Mouse (Mus musculus) Patski (cell line): ENCODE results near the gene Olfr1462. TPM values are rescaled to one million over a fixed set of nuclear protein-coding genes. Genes with fewer than 3 reads are reported as not detected.

Source experiments
- ATAC-seq: fragments of 100-300 bp; one replicate; pipeline ENCODE4 v1.8.0; 2021
- CTCF ChIA-PET: fragments of 350-600 bp; sonication (Branson Sonifier 250); formaldehyde crosslinking; loops from one replicate; lab custom pipeline; 2022; ENCODE audit warnings: inconsistent platforms; lab: Charles Lee
- POLR2A ChIA-PET: fragments of 350-600 bp; sonication (Branson Sonifier 250); formaldehyde crosslinking; loops from one replicate; lab custom pipeline; 2022; ENCODE audit warnings: antibody characterized with exemption, inconsistent platforms; lab: Charles Lee
- DNase-seq: peaks from one replicate; pipeline ENCODE4 v3.0.0-alpha.2; 2011; ENCODE audit warnings: low read depth, low spot score
- H3K27me3 ChIP-seq: fragments of 371-371 bp; one replicate; pipeline ENCODE4 v1.5.1; 2021
- CTCF ChIP-seq: fragments of 100-300 bp; IDR thresholded peaks from one replicate; pipeline ENCODE4 v1.5.1; 2021
- in situ Hi-C: fragments of 300-500 bp; cut with MboI; formaldehyde crosslinking; loops from 3 replicates; pipeline ENCODE4 v1.11.1; 2018; ENCODE audit warnings: low pct_unique_long_range_greater_than_20kb, mixed read lengths
- polyA plus RNA-seq: library from polyadenylated mRNA; unstranded; gene quantifications from one replicate; pipeline ENCODE4 v1.2.3, GENCODE M21; 2021

The Olfr1462 gene
- polyA plus RNA-seq = not detected

DNA sequence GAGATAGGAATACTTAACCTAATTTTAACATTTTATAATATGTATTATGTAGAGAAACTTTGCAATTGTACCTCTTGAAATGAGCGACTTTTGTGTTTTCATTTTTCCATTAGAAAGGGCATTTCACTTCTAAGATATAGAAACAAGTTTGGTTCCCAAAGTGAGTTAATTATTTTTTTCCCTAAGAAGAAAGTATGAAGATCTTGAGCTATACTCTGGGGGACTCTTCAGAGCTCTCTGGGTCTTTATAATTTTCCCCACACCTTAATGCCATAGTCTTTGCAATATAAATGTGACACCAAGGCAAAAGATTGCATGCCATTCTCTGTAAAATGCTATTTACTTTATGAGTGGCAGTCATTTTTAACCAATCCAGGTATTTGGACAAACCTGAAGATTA lies at the start of gene Olfr1462:
Olfr1462 (plus strand) TSS at position 301 of the 400 bp plus-strand sequence.
- POLR2A ChIA-PET = no interaction called here
- CTCF ChIA-PET = interaction anchor here (1.5 kb wide), 1 partner anchor 31 kb away, joined by 3 read pairs; no protein-coding TSS in a partner anchor
- in situ Hi-C loops = no loop called here

GRCm38 (mm10) chr19:13149449-13149848 lies 36.1 kb upstream of the Olfr1462 start, which contains the start of gene Olfr1459:
Gene Olfr1459, minus strand, starts transcription at chr19:13149549.
- POLR2A ChIA-PET = no interaction called here
- DNase-seq (no peak), ATAC-seq (no peak)
- no peak for TF ChIP-seq CTCF
- in situ Hi-C loops = no loop called here
- CTCF ChIA-PET = interaction anchor here (1.0 kb wide), 1 partner anchor 45 kb away, joined by 3 read pairs; no protein-coding TSS in a partner anchor
- no peaks in the 10 kb centered on the region for H3K27me3 ChIP-seq

More for the DNA sequence above, at the start of gene Olfr1462:
- H3K27me3 ChIP-seq = no peaks in the 10 kb centered on the region
- TF ChIP-seq CTCF = no peak
- no peak for ATAC-seq
- DNase-seq = no peak

DNA sequence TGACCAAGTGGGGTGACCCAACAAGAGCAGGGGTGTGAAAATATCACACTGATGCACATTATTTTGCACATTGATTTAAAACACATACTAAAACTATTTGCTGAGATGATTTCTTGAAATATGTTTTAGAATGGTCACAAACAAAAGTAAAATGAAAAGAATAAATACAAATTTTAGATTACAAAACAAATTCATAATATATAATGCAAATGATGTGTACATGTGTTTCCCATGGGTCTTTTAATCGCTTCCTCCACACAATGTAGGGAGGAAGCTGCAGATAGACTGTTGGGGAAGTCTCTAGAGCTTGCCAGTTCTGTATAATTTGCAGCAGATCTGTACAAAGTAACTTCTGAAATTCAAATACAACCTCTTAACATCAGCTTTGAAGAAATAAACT lies 22.8 kb upstream of the Olfr1462 start, which contains the start of gene Olfr1461:
Olfr1461 (plus strand) TSS at position 301 of the 400 bp plus-strand sequence.
- ATAC-seq (no peak), DNase-seq (no peak)
- in situ Hi-C loops = no loop called here
- CTCF ChIA-PET = no interaction called here
- POLR2A ChIA-PET = no interaction called here
- TF ChIP-seq CTCF = no peak
- no peaks in the 10 kb centered on the region for H3K27me3 ChIP-seq

DNA sequence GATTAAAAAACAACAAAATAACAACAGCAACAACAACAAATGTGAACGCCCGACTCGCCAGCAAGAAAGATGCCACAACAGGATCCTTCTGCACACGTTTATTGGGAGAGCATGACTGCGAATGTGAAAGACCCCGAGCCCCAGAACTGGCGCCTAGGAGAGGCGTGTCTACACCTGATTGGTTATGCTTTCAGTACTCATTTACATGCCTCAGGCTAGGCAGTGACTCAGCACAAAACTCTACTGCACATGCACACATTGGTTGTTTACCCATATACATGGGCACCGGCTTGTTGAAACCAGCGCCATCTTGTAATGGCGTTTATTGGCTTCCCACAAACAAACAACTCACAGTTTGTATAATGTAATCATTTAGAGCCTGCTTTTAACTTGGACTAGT lies 36.1 kb downstream of the Olfr1462 start:
- in situ Hi-C loops = no loop called here
- CTCF ChIA-PET = no interaction called here
- DNase-seq (no peak), ATAC-seq (no peak)
- no peak for TF ChIP-seq CTCF
- POLR2A ChIA-PET = no interaction called here
- no peaks in the 10 kb centered on the region for H3K27me3 ChIP-seq

DNA sequence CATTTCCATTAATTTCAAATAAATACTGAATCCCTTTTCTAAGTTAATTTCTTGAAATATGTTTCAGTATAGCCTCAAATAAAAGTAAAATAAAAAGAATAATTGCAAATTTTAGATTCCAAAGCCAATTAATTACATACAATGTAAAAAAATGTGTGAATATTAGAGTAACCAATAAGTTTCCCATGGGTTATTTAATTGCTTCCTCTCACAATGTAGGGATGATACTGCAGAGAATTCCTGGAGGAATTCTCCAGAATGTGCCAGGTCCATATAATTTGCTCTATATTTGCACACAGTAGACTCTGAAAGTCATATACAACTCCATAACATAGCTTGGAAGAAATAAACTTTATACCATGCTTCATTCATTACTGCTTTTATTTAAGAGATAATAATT lies 45.5 kb downstream of the Olfr1462 start, which contains the start of gene Olfr1463:
Olfr1463 (plus strand) TSS at position 301 of the 400 bp plus-strand sequence.
- DNase-seq (no peak), ATAC-seq (no peak)
- in situ Hi-C loops = no loop called here
- ChIA-PET CTCF (no interaction called here), POLR2A (no interaction called here)
- no peaks in the 10 kb centered on the region for H3K27me3 ChIP-seq
- TF ChIP-seq CTCF = no peak

Other genes starting within 250 kb of the Olfr1462 start
- gene Olfr1450, start 235.5 kb upstream of the Olfr1462 start, polyA plus RNA-seq = not detected
- not detected for gene Olfr1451, start 190.7 kb upstream of the Olfr1462 start, polyA plus RNA-seq
- not detected for gene Olfr1453, start 157.4 kb upstream of the Olfr1462 start, polyA plus RNA-seq
- gene Olfr1454, start 125.1 kb upstream of the Olfr1462 start, polyA plus RNA-seq = not detected
- gene Olfr1457, start 87.8 kb upstream of the Olfr1462 start, polyA plus RNA-seq = not detected
- not detected for gene Olfr1458, start 79.0 kb upstream of the Olfr1462 start, polyA plus RNA-seq
- gene Olfr1459, start 36.2 kb upstream of the Olfr1462 start, polyA plus RNA-seq = 0.03 TPM
- not detected for gene Olfr1461, start 22.7 kb upstream of the Olfr1462 start, polyA plus RNA-seq
- gene Olfr1463, start 45.6 kb downstream of the Olfr1462 start, polyA plus RNA-seq = not detected
- not detected for gene Olfr1465, start 129.8 kb downstream of the Olfr1462 start, polyA plus RNA-seq
- gene Olfr1466, start 153.1 kb downstream of the Olfr1462 start, polyA plus RNA-seq = not detected
- gene Olfr1467, start 176.5 kb downstream of the Olfr1462 start, polyA plus RNA-seq = not detected
- not detected for gene Olfr1469, start 222.1 kb downstream of the Olfr1462 start, polyA plus RNA-seq